Mouse (Mus musculus): ENCODE results near the gene Sipa1l1. TPM values are rescaled to one million over a fixed set of nuclear protein-coding genes. Genes with fewer than 3 reads are reported as not detected.
"Not testable (repeated sequence)": the region's sequence is repeated elsewhere in the genome, so short reads cannot be mapped to it uniquely, and the experiment has no call there.

The Sipa1l1 gene
- polyA plus RNA-seq, 1 experiment from 2014 or later = 37.0 TPM

GRCm38 (mm10) chr12:82486829-82487560, 317.9 kb downstream of the Sipa1l1 start:
- no peaks in the 10 kb centered on the region for H3K27me3 ChIP-seq (ENCODE audit: low read depth, poor library complexity, severe bottlenecking)
- no peak for DNase-seq (ENCODE audit: low spot score)
- H3K27ac ChIP-seq = no peak overlapping the region
- H3K4me3 ChIP-seq = no peak overlapping the region
- H3K36me3 ChIP-seq = no peaks in the 10 kb centered on the region
- WGBS = 47% methylated on average over 6 of the region's 6 CpGs
- H3K9me3 ChIP-seq (replicated peaks) = no peaks in the 10 kb centered on the region
- no peaks in the 10 kb centered on the region for H3K4me1 ChIP-seq

DNA sequence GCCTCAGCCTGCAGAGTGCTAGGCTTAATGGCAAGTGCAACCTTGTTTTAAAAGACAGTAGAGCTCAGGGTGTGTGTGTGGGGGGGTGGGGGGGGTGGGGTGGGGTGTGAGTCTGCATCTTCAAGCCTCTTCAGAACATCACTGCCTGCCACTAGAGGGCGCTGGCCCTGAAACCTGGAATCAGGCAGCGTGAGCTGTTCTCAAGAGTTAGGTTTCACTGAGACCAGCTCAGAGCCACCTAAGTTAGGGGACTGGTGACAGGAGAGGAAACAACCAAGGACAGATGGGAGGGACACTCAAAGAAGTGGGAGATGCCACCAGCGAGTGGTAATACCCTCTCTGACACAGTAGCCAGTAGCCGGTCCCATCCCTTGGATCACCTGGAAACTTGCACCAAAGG, 320.0 kb downstream of the Sipa1l1 start:
- H3K36me3 ChIP-seq = no peaks in the 10 kb centered on the region
- 56% methylated on average over 4 of the region's 4 CpGs for WGBS
- no peaks in the 10 kb centered on the region for H3K27me3 ChIP-seq (ENCODE audit: low read depth, poor library complexity, severe bottlenecking)
- H3K27ac ChIP-seq = no peak overlapping the region
- no peaks in the 10 kb centered on the region for H3K4me1 ChIP-seq
- H3K9me3 ChIP-seq (replicated peaks) = no peaks in the 10 kb centered on the region
- H3K4me3 ChIP-seq = no peak overlapping the region
- no peak for DNase-seq (ENCODE audit: low spot score)

GRCm38 (mm10) chr12:82489621-82490020, 320.5 kb downstream of the Sipa1l1 start:
- H3K36me3 ChIP-seq = no peaks in the 10 kb centered on the region
- no peak overlapping the region for H3K27ac ChIP-seq
- DNase-seq (ENCODE audit: low spot score) = no peak
- H3K4me3 ChIP-seq = no peak overlapping the region
- WGBS = 78% methylated on average over 7 of the region's 7 CpGs
- no peaks in the 10 kb centered on the region for H3K27me3 ChIP-seq (ENCODE audit: low read depth, poor library complexity, severe bottlenecking)
- H3K4me1 ChIP-seq = no peaks in the 10 kb centered on the region
- H3K9me3 ChIP-seq (replicated peaks) = no peaks in the 10 kb centered on the region

GRCm38 (mm10) chr12:82492456-82492855, 323.3 kb downstream of the Sipa1l1 start:
- no peak overlapping the region for H3K27ac ChIP-seq
- no peaks in the 10 kb centered on the region for H3K27me3 ChIP-seq (ENCODE audit: low read depth, poor library complexity, severe bottlenecking)
- H3K4me3 ChIP-seq = no peak overlapping the region
- no peaks in the 10 kb centered on the region for H3K4me1 ChIP-seq
- WGBS = 92% methylated on average over 9 of the region's 9 CpGs
- DNase-seq (ENCODE audit: low spot score) = no peak
- H3K36me3 ChIP-seq = no peaks in the 10 kb centered on the region
- no peaks in the 10 kb centered on the region for H3K9me3 ChIP-seq (replicated peaks)

- not testable (repeated sequence) for H3K27me3 ChIP-seq (ENCODE audit: low read depth, poor library complexity, severe bottlenecking); H3K9me3 ChIP-seq (replicated peaks)
- 48% methylated on average over 1 of the region's 1 CpGs for WGBS
These were observed 324.1 kb downstream of the Sipa1l1 start for GRCm38 (mm10) chr12:82493260-82493659.

GRCm38 (mm10) chr12:82495936-82496335, 326.8 kb downstream of the Sipa1l1 start:
- DNase-seq (ENCODE audit: low spot score) = no peak
- Histone ChIP-seq H3K27ac (no peak overlapping the region), H3K27me3 (ENCODE audit: low read depth, poor library complexity, severe bottlenecking) (no peaks in the 10 kb centered on the region), H3K9me3 (replicated peaks) (no peaks in the 10 kb centered on the region), H3K4me3 (no peak overlapping the region), H3K4me1 (peaks cover 5% of the 10 kb centered on the region; the same call in 1 of the 2 replicates), H3K36me3 (no peaks in the 10 kb centered on the region)
- WGBS = 85% methylated on average over 4 of the region's 4 CpGs

More at GRCm38 (mm10) chr12:82493260-82493659, 324.1 kb downstream of the Sipa1l1 start:
- H3K4me1 ChIP-seq; H3K27ac ChIP-seq; H3K36me3 ChIP-seq; H3K4me3 ChIP-seq; DNase-seq (ENCODE audit: low spot score): not testable (repeated sequence)

DNA sequence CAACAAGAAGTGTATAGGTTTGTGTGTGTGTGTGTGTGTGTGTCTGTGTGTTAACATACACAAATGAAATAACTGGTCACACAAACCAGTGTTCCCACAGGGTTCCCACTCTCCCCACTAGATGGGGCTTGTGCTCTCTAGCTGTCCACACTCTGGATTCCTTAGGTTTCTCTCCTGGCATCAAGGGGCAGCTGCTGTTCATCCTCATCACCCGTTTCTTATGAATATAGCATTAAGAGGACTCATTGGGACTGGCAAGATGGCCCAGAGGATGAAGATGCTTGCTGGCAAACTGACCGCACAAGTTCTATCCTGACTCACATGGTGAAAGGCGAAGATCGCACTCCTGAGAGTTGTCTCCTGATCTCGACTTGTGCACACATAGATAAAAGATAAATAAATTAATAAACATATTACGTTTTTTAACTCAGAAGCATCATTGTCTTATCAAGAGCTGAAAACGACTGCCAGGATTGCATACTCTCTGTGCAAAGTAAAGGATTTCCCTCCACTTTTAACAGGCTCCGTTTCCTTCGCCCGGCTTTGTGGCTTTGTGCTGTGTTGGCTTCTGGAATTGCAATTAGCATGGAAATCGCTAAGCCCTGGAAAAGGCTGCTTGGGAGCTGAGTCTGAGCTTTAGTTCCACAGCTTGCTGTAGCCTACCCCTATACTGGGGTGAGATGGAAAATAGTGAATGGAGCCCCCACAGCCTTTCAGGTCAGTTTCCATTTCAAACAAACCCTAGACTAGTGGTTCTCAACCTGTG, 328.9 kb downstream of the Sipa1l1 start:
- Histone ChIP-seq H3K27ac (0 out of 2 replicates have a peak overlapping the region, but pooled peaks have one; percentile 23), H3K4me3 (no peak overlapping the region), H3K4me1 (peaks cover 5% of the 10 kb centered on the region; the same call in 1 of the 2 replicates), H3K27me3 (ENCODE audit: low read depth, poor library complexity, severe bottlenecking) (no peaks in the 10 kb centered on the region), H3K36me3 (no peaks in the 10 kb centered on the region), H3K9me3 (replicated peaks) (no peaks in the 10 kb centered on the region)
- peak; percentile 56 for DNase-seq (ENCODE audit: low spot score)
- 49% methylated on average over 11 of the region's 11 CpGs for WGBS

DNA sequence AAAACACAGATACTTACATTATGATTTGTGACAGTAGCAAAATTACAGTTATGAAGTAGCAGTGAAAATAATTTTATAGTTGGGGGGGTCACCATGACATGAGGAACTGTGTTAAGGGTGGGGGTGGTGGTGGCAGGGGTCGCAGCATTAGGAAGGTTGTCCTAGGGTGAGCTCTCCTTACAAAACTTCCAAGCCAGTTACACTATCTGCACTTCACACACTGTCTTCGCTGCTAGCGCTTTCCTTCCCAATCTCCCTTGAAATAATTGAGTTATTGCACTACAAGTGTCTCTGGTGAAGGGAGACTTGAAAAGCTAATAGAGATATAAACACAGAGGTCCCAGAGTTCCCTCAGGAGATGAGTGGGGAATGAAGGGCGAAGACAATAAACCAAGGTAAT, 329.6 kb downstream of the Sipa1l1 start:
- Histone ChIP-seq H3K36me3 (no peaks in the 10 kb centered on the region), H3K4me1 (peaks cover 5% of the 10 kb centered on the region; the same call in 1 of the 2 replicates), H3K27ac (no peak overlapping the region), H3K4me3 (no peak overlapping the region), H3K9me3 (replicated peaks) (no peaks in the 10 kb centered on the region), H3K27me3 (ENCODE audit: low read depth, poor library complexity, severe bottlenecking) (no peaks in the 10 kb centered on the region)
- 85% methylated on average over 4 of the region's 4 CpGs for WGBS
- DNase-seq (ENCODE audit: low spot score) = no peak

DNA sequence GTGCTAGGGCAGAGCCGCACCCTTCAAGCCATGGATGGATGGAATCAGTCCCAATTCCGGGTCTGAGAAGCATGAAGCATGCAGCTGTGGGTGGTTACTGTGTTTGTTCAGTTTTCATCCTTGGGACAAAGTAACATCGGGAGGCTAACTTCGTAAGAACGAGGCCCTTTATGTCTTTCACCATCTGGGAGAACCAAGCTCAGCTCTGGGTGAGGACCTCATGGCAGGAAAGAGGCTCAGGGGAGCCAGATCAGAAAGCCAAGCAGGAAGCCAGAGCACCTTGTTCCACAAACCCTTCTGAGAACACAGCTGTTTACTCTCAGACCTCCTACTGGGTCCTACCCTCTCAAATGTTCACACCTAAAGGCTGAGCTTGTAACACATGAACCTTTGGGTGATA, 330.6 kb downstream of the Sipa1l1 start:
- Histone ChIP-seq H3K27me3 (ENCODE audit: low read depth, poor library complexity, severe bottlenecking) (no peaks in the 10 kb centered on the region), H3K4me1 (peaks cover 5% of the 10 kb centered on the region; the same call in 1 of the 2 replicates), H3K27ac (no peak overlapping the region), H3K9me3 (replicated peaks) (no peaks in the 10 kb centered on the region), H3K4me3 (no peak overlapping the region), H3K36me3 (no peaks in the 10 kb centered on the region)
- 89% methylated on average over 5 of the region's 5 CpGs for WGBS
- no peak for DNase-seq (ENCODE audit: low spot score)

Data from limb, embryonic 10.5 days (tissue).